Mouse (Mus musculus): Measurements from ENCODE around the gene Vps54. TPM values are rescaled to one million over a fixed set of nuclear protein-coding genes. Genes with fewer than 3 reads are reported as not detected.
"Not testable (repeated sequence)": the region's sequence is repeated elsewhere in the genome, so short reads cannot be mapped to it uniquely, and the experiment has no call there.

Vps54 gene
- 10 to 100 TPM; 30.9 to 35.4 TPM for total RNA-seq (2021)
- long read RNA-seq, experiment 1, full-length matches to known transcripts: 12 of 23 reads
- long read RNA-seq, experiment 1, partial matches to known transcripts: 4 of 23 reads
- long read RNA-seq, experiment 1, other reads (novel, unspliced or antisense): 7 of 23 reads
- long read RNA-seq, experiment 2, full-length matches to known transcripts: 7 of 8 reads
- long read RNA-seq, experiment 2, partial matches to known transcripts: 0 of 8 reads
- long read RNA-seq, experiment 2, other reads (novel, unspliced or antisense): 1 of 8 reads

DNA sequence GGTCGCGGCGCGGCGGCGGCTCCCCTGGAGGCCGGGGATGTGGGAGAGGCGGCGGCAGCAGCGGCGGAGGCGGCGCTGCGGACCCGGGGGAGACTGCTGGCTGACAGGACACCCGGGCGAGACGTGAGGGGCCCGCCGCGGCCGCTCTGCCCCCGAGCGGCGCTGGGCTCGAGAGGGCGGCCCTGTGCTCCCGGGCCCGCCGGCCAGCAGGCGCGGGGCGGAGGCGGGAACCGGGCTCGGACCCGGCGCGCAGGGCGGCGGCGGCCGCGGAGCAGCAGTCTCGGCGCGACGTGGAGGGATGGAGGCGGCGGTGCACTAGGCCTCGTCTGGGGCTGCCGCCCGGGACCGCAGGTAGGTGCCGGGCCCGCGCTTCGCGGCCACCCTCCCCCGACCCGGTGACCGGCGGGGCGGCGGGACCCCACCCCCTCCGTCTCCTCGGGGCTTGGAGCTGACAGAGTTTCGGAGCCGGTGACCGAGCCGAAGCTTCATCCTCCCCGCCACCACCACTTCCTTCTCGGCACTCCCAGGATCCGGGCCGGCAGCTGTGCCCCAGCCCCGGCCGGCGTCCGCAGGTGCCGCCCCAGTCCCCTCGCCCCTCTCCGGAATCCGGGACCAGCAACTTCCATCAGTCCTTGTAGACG is at the start of gene Vps54:
Gene Vps54, plus strand, starts transcription at position 261 of the 641 bp plus-strand sequence.
- DNase-seq: peak; percentile 63 to 73

DNA sequence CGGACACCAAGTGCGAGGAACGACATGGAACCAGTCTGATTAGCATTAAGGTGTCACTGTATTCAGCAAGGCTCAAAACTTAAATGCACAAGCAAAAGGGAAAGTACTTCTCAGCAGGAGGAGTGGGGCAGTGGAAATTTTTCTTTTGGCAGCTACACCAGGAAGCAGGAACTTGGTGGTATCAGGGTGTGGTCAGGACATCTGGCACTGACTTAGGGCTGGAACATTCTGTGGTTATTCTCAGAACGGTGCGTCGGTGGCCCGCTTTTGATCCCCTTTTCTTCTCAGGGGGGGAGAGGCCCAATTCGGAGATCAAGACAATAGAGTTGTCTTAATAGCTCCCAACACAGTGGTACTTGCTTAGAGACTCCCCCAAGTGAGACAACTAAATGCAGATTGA is 47.3 kb upstream of the Vps54 start:
- not testable (repeated sequence) for DNase-seq

DNA sequence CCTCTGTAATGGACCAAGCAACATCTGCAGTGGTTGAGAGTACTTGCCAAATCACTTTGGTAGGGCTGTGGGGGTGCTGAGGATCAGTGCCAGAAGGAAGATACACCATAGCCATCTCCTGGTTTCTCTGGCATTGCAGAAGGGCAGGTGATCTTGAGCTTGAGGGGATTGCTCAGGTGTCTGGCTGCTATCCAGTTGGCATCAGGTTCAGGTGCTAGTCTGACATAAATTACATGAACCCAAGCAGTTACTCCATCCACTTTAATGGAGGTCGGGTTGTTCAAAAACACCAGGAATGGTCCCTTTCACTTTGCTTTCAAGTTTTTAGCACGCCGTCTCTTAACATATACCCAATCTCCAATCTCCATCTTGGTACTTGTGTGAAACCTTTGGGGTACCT is 44.2 kb upstream of the Vps54 start:
- no peak for DNase-seq

DNA sequence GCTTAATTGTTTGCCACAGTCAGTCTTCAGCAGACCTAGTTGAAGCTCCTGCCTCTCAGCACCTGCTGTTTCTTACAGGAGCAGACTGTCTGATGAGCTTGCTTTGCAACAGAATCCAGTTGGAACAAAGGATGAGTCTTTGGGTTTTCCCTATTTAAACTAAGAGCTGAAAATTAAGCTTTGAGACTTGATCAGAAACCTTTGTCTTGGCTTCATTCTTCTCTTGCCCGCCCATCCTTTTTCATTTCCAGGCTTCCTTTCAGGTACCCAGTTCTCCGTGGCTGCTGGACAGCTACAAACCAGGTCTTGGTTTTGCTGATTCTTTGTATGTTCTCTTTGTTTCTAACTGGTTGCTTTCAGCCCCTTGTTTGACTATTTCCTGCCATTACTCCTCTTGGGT is 30.0 kb upstream of the Vps54 start:
- DNase-seq: no peak

DNA sequence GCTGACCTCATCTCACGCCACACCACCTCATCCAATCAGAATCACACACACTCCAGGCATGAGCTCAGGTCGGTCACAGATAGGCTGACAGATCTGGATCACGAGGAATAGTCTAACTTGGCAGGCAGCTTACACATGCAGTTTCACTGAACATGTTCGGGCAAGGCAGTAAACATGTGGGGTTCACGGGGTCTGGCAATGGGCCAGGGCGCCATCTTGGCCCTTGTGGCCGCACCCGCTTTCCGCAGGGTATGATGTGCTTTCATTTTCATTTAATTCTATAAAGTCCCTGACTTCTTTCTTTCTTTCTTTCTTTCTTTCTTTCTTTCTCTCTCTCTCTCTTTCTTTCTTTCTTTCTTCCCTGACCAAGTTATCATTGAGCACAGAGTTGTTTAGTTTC is 29.4 kb upstream of the Vps54 start:
- not testable (repeated sequence) for DNase-seq

DNA sequence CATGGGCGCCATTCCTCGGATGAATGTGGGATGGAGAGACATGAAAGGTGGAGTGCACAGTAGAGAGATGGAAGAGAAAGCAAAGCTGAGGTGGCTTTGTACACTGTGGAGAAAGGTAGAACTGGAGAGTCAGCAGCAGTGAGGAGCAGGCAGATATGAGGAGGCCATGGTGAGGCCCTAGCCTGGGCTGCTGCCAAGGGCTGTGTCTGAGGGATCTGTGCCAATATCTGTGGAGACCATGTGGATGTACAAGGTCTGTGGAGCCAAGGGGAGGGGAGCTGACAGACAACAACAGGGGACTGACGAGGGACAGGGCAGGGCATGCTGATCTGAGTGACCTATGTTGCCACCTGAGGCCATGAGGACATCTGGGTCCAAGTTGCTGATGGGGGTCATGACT is 21.7 kb upstream of the Vps54 start:
- DNase-seq: no peak

DNA sequence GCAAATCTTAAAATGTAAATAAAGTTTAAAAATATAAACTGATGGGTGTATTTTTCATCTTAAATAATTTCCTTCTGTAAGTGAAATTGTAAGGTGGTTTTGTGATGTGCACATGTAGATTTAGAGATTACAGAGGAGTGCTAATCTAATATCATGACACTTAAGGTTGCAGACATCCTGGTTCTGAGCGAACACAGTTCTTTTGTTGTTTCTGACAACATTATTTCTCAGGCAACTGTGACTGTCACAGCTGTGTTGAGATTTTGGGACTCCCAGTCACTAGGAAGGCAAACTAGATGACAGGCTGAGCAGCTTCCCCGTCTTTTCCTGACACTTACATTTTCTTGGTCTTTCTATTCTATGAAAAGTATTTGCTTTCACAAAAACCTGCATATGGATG is 19.8 kb upstream of the Vps54 start:
- no peak for DNase-seq

DNA sequence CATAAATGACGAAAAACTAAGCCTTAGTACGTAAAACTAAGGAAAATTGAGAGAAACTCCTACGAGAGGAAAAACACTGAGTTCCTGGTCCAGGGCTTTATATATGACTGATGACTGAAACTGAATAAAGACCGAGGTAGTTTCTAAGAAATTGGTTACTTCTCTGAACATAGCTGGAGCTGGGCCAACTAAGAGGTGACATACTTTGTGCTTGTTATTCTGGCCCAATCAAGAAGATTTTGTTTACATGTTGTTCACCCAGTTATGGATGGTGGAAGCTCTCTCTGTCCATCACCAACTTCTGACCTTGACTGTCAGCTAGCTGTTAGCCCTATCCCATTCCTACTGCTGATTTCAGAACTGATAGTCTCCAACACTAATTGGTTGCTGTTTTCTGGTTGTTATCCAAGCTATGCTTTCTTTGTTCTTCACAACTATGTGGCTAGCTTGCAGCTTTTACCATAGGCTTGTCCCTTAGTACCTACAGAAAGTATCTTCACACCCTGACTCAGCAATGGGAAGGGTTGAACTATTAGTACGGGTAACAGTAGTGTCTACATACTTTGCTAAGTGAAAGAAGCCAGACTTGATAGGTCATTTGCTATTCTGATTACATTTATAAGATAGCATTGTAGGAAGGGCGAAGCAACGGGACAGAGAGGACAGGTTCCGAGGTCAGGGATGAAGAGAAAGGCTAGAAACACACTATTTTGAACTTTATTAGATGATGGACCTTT is 19.1 kb upstream of the Vps54 start:
- no peak for DNase-seq

DNA sequence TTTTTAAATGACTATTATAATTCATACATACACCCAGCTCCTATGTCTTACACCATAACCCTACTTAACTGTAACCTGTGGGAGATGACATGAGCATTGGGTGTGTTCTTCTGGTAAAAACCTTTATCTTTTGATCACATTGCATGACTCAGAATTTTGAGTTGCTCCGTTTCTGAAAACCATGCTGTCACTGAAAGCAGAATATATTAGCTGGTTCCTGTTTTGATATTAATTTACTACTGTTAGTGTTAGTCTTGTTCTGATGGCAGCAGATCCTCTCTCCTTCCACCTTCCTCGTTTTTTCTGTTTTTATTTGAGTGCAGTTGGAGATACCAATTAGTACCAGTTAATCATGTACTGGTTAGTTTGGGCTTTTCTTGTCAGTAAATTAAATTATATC is 18.3 kb upstream of the Vps54 start:
- no peak for DNase-seq

DNA sequence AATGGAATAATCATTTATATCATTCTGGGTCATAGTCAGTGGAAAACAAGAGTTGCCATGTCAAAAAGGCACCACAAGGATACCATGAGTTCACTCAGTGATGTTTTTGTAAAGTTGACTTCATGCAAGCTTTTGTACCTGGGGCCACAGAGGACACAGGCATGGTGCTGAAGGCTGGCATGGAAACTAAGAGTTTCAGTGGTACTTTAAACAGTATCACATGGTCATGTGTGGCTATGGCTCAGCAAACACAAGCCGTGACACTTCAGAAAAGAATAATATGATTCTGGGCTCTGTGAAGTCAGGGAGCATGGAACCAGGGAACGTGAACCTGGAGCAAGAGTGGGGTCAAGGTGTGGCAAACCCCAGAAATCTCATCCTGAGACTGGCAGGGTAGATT is 17.7 kb upstream of the Vps54 start:
- DNase-seq: no peak

DNA sequence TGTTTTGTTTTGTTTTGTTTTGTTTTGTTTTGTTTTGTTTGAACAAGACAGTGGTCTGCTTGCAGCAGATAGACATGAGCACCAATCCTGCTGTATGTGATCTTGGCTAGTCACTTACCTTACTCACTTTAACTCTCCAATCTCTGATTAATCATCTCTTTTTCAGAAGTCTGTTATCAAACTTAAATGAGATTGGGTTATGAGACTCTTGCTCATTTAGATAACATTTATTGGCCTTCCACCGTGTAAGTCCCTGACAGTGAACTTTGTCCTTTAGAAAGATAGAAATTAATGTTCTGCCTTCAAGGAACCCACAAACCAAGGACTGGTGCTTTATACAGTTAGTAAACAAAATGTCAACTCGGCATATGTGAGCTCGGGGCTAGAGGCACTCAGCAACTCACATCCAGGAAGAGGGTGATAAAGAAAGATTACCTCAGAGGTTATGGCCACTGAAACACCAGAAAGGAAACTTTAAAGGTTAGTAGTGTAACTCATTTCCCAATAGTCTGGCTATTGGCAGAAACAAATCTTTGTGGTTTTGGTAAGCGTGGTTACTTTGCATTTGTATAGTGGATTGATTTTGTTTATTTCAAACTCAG is 16.4 kb upstream of the Vps54 start:
- no peak for DNase-seq

DNA sequence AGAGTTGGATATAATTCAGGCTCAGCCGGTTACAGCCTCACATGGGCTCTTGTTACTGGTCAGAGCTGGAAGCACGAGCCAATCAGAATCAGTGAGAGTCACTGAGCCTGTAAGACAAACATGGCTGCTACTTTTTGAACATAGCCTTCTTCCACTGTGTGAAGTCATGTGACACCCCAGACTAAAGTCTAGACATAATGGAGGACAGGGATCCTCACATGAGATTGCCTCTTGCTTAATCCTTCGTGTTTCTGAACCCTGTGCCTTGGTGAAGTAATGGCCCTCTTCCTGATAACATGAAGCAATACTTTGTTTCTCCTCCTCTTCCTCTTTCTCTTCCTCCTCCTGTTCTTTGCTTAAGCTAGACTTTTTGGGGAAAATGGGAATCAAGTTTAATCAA is 15.5 kb upstream of the Vps54 start:
- DNase-seq: no peak

DNA sequence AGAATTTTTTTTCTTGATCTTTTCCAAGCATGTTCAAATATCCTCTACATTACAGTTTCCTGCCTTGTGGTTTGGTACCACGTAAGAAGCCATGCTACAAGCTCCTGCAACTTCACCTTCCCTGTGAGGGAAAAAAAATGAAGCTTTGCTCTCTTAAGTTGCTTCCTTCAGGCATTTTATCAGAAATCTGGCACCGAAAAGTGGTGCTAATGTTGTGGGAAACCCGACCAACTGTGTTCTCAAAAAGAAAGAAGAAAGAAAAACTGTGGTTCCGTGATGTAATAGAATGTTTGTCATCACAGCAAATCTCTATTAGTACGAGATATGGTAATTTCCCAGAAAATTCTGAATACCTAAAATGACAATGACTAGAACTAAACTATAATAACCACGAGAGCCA is 15.0 kb upstream of the Vps54 start:
- no peak for DNase-seq

DNA sequence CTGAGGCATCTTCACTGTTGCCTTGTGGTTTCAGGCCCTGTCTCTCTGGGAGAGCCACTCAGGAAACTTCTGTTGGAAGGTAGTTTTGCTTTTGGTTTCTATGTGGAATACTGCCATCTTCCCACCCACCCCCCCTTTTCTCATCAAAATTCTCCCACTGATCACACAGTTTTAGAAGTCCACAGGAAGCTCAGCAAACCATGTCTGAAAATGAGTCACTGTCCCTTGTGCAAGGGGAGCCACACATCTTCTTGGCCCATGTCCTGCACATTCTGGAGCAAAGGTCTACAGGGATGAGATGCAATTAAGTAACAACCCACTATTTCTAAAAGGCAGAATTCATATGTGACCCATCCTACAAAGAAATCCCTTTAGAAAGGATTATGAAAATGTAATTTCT is 14.6 kb upstream of the Vps54 start:
- DNase-seq: no peak

DNA sequence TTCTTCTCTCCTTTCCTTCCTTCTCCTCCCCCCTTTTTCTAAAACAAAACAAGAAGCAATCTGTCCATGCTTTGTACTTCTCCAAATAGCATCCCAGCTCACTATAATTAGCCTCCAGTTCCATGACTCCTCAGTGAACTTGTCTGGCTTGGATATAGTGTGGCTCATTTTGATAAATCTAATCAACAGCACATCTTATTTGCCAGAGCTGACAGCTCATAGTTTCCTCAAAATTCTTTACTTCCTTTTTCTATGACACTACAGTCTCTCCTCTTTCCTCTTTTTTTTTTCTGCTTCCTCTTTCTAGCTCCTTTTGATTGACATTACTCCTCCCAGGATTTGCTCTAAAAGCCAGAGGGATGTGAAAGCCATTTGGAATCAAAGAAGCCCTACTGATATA is 14.1 kb upstream of the Vps54 start:
- no peak for DNase-seq

DNA sequence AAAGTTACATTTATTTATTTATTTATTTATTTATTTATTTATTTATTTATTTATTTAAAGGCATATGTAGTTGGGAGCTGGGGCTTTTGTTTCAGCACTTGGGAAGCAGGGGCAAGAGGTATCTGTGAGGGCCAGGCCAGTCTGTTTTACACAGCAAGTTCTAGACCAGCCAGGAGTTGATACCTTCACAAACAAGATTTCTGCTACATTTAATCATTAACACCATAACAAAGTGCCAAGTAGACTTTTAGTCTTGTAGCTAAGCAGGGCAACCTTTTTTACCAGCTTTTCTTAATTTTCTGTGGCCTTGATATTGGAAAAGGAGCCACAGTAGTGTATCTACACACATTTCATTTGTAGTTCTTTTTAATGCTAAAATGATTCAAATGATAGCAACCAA is 3.7 kb upstream of the Vps54 start:
- no peak for DNase-seq

DNA sequence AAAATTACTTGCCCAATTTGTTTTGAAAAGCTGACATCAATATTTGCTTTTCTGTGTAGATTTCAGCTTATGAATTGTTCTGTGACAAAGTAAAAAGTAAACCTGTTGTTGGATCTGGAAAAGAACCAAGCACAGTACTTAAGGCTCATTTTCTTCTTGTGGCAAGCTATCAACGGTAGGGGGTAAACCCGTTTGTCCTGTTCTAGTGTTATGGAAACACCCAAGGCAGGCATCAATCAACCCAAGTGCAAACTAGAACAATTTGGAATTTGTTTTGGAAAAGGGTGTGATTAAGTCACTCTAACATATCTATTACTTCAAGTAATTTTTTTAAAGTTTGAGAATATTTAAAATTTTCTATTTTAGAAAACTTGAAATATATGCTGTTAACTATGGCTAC is 3.3 kb upstream of the Vps54 start:
- DNase-seq: no peak

DNA sequence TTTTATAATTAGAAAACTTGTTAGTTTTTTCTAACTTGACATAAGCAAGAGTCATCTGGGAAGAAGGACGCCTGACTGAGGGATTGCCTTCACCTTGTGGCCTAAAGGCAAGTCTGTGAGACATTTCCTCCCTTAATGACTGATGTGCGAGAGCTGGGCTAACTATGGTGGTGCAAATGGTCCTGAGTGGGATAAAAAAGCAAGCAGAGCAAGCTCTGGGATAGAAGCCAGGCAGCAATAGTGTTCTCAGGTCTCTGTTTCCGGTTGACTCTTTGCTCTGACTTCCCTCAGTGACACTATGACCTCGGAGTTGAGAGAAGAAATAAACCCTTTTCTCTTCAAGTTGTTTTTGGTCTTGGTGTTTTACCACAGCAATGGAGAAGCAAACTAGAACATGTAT is 2.1 kb upstream of the Vps54 start:
- DNase-seq: peak in 1 of 2 experiments; percentile 25

DNA sequence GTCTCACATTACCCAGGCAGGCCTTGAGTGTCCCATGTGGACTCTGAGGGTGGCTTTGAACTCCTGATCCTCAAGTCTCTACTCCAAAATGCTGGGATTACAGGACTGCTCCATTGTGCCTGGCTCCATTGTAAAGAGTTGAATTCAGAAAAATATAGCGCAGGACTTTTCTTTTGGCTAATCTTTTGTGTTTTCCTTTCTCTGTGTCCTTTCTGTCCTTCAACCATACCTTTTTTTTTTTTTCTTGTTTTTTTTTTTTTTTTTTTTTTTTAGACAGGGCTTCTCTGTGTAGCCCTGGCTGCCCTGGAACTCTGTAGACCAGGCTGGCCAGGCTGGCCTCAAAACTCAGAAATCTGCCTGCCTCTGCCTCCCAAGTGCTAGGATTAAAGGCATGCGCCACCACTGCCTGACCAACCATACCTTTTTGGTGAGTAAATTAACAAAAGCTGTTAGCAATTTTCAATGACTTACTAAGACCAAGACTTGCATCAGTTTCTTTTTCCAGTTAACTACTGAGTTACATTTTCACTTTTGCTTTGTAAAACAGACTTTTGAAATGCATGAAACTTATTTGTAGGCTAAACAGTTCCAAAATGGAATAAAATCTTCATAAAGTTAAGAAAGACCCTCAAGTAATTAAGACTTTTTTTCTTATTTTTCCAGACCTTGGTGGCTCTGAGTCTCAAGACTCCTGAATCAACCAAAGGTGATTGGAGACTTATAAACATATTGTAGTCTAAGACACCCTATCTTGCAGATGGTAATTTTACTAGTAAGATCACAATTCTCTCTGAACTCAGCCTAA is 1.4 kb upstream of the Vps54 start:
- no peak for DNase-seq

DNA sequence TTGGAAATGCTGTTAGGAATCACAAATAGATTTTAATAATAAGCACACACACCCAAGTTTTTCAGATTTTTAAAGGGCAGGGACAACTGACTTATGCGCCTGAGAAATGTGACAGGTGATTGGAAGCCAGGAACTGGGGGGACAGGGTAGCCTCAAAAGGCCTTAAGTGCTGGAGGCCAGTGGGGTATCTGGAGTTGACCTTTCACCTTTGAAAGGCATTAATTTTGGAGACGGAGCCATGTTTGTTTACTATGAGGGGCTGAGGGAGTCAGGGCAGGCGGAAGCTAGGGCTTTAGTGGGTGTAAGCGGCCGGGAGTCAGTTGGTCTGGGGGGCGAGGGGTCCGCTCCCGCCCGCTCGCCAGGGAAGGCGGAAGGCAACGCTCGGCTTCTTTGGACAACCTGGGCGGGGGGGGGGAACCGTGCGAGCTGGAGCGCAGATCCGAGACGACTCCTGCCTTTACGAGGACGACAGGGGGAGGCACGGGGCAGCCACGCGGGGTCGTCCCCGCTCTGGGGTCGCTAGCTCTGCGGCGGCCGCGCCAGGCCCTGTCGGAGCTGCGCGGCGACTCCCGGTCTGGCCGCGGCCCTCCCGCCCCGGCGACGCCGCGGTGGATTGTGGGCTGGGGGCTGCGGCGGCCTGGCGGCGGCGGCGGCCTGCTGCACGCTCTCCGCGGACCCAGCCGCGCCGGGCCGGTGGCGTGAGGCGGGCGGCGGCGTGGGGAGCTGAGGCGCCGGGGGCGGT is 631 bp upstream of the Vps54 start:
- peak; percentile 52 to 71 for DNase-seq

DNA sequence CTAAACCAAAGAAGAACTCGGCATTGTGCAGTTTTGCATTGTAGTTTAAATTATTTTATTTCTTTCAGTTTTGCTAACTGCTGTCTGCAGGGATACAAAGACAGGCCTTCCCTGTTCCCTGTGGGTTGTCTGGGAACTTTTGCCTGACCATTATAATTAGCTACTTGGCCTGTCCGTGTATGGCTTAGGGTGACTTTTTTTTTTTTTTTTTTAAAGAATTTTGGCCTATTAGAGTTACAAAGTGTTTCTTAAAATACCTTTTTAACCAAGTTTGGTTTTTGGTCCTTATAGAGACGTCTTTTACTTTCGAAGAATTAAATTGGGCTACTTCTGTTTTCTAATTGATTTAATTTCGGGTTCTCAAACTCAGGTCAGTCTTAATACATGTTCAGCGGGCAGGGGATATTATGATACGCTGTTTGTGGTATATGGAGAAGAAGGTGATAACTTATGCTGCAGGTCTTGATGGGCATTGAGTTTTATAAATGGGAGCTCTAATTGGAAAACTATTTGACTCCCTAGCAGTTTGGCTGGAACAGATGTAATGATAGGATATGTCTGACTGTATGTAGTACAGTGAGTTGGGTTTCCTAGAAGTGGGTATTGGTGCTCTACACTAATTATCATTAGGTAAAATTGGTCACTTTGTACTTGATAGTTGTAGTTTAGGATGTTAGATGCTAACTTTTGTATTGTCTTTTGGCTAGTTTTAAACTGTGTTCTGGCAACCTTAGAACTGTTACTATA is 855 bp downstream of the Vps54 start:
- no peak for DNase-seq
